Mouse (Mus musculus) forebrain, postnatal 0 days (tissue): ENCODE data around the gene Gm7694. TPM values are rescaled to one million over a fixed set of nuclear protein-coding genes. Genes with fewer than 3 reads are reported as not detected.

ENCODE experiments used
- ATAC-seq: fragments of 200-750 bp; cut with Nextera tagmentation; 2 replicates; pipeline ENCODE4 v1.8.0; 2017; ENCODE audit warnings: mild to moderate bottlenecking, moderate library complexity
- DNase-seq: peaks from one replicate; pipeline ENCODE4 v3.0.0-alpha.2; 2015
- H3K27ac ChIP-seq: fragments of 300-500 bp; sonication (generic); 2 replicates; pipeline ENCODE4 v1.5.1; 2014; ENCODE audit warnings: low read depth, mild to moderate bottlenecking, antibody characterized with exemption, low read length, moderate library complexity, mixed read lengths
- H3K27me3 ChIP-seq: fragments of 300-500 bp; sonication (generic); 2 replicates; pipeline ENCODE4 v1.6.1; 2014; ENCODE audit warnings: mild to moderate bottlenecking, low read length, mixed read lengths; ENCODE audit not compliant: insufficient read depth
- H3K36me3 ChIP-seq: fragments of 300-500 bp; sonication (generic); 2 replicates; pipeline ENCODE4 v1.6.1; 2014; ENCODE audit warnings: mild to moderate bottlenecking, moderate library complexity; ENCODE audit not compliant: insufficient read depth
- H3K4me1 ChIP-seq: fragments of 300-500 bp; sonication (generic); 2 replicates; pipeline ENCODE4 v1.6.1; 2014; ENCODE audit warnings: antibody characterized with exemption; ENCODE audit not compliant: insufficient read depth
- H3K4me2 ChIP-seq: fragments of 300-500 bp; sonication (generic); 2 replicates; pipeline ENCODE4 v1.6.1; 2014; ENCODE audit warnings: low read depth, mild to moderate bottlenecking, moderate library complexity
- H3K4me3 ChIP-seq: fragments of 300-500 bp; sonication (generic); 2 replicates; pipeline ENCODE4 v1.5.1; 2014; ENCODE audit warnings: low read depth, low read length, mixed read lengths
- H3K9ac ChIP-seq: fragments of 300-500 bp; sonication (generic); 2 replicates; pipeline ENCODE4 v1.6.1; 2014; ENCODE audit warnings: mild to moderate bottlenecking
- H3K9me3 ChIP-seq: fragments of 300-500 bp; sonication (generic); 2 replicates; pipeline ENCODE4 v1.6.1; 2016; ENCODE audit warnings: low read length
- CTCF ChIP-seq: sonication (generic); IDR thresholded peaks from 2 replicates; pipeline ENCODE4 v1.5.1; 2016; ENCODE audit warnings: antibody characterized with exemption, control low read depth, low read depth
- WGBS: fragments of 180-500 bp; shearing (Covaris S2); extraction: QIAGEN DNeasy Blood & Tissue Kit; methylation state at CpG from one replicate; pipeline ENCODE4 v1.1.7; 2014; 5-methylcytosine and 5-hydroxymethylcytosine counted together
- polyA plus RNA-seq: library from polyadenylated mRNA; unstranded; fragments of >200 nt; fragmentation: Nextera tagmentation; extraction: Ambion mirVana; gene quantifications from 2 replicates; pipeline ENCODE4 v1.2.1, GENCODE M21; 2015
- total RNA-seq: library from RNA; depleted of rRNA; stranded (reverse); fragments of >200 nt; gene quantifications from 2 replicates; pipeline ENCODE4 v1.2.3, GENCODE M21; 2014

Gm7694 gene
- total and polyA plus RNA-seq, 2 experiments from 2014 or later, result 0.85 to 2.4 TPM

DNA sequence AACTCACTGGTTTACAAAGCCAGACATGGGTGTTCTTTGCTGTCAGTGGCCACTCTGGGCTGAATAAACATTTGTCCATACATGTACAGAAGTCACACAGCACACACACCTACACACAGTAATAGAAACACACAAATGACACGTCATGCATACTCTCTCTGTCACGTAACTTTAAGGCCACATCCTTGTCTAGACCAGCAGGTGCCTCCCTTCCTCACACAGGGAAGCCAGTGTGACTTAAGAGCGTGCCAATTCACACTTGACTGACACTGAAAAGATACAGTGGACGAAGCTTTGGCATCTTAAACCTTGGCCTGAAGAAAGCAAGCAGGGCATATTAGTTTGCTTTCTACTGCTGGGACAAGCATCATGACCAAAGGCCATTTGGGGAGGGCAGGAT lies 26.6 kb upstream of the Gm7694 start:
- no peaks in the 10 kb centered on the region; the same call in 1 of the 2 replicates for H3K36me3 ChIP-seq
- no peak overlapping the region for H3K27ac ChIP-seq
- no peak overlapping the region for H3K4me3 ChIP-seq
- TF ChIP-seq CTCF, result peak; percentile 40
- DNase-seq (no peak), ATAC-seq (no peak)
- no peak overlapping the region for H3K4me2 ChIP-seq
- H3K27me3 ChIP-seq, result no peaks in the 10 kb centered on the region
- 67% methylated on average over 4 of the region's 4 CpGs for WGBS
- no peaks in the 10 kb centered on the region for H3K9me3 ChIP-seq
- H3K4me1 ChIP-seq, result no peaks in the 10 kb centered on the region
- no peak overlapping the region for H3K9ac ChIP-seq

DNA sequence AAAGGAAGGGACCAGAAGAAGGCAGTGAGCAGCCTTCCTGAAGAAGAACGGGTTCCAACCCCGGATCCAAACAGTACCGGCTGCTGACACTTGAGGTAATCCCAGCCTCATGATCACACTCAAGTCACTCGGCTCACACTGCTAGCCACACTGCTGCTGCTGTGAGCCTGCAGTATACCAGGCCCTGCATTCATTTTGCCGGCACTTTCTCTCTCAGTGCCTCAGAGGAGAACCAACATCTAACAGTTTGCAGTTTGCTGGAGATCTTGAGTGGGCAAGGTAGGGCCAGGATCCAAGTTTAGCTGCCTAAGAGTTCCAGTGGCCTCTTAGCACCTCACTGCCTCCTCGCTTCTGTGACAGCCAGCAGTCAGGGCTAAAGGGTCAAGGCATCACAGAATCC lies 25.8 kb upstream of the Gm7694 start:
- 80% methylated on average over 6 of the region's 6 CpGs for WGBS
- H3K9ac ChIP-seq, result no peak overlapping the region
- H3K9me3 ChIP-seq, result no peaks in the 10 kb centered on the region
- H3K27me3 ChIP-seq, result no peaks in the 10 kb centered on the region
- no peak for TF ChIP-seq CTCF
- no peak for ATAC-seq
- DNase-seq, result no peak
- H3K27ac ChIP-seq, result no peak overlapping the region
- no peak overlapping the region for H3K4me3 ChIP-seq
- no peaks in the 10 kb centered on the region for H3K4me1 ChIP-seq
- no peak overlapping the region for H3K4me2 ChIP-seq
- H3K36me3 ChIP-seq, result peaks cover 3% of the 10 kb centered on the region; the same call in 1 of the 2 replicates

DNA sequence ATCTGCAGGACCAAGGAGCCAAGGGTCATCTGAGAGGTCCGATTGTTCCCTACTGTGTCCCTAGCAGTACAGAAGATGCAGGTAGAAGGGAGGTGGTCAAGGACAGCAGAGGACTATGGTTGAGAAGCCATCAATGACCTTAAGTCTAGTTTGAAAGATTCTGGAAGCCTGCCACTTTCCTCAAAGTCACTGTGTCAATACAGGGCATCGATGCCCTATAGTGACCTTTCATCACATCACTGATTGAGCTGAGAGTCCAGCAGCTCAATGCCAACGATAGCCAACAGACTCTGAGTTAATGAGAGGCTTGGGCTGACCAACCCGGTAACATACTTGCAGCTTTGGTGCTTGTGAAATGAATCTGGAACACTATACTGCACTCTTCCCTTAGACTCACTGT lies 19.1 kb upstream of the Gm7694 start:
- 92% methylated on average over 4 of the region's 4 CpGs for WGBS
- Histone ChIP-seq H3K9ac (no peak overlapping the region), H3K4me3 (no peak overlapping the region), H3K27ac (no peak overlapping the region), H3K27me3 (no peaks in the 10 kb centered on the region), H3K4me2 (no peak overlapping the region), H3K4me1 (no peaks in the 10 kb centered on the region), H3K9me3 (no peaks in the 10 kb centered on the region), H3K36me3 (peaks cover 4% of the 10 kb centered on the region; the same call in 1 of the 2 replicates)
- DNase-seq (no peak), ATAC-seq (no peak)
- no peak for TF ChIP-seq CTCF

DNA sequence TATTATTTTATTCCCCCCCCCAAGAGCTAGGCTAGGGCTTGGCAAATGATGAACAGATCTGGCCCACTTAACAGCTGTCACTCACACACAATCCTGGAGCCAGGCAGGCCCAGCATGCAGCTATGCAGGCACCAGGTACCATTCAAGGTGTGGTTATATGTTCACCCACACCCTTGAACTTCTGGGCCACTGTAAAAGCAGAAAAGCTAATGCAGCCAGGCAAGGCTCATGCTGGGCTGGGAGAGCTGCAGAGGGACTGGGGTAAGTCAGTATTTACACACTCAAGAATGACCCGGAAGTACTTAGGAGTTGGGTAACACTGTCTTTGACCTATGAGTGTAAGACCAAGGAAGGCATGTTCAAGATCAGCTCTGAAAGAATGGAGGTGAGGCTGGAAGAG lies 18.2 kb upstream of the Gm7694 start:
- Histone ChIP-seq H3K9ac (no peak overlapping the region), H3K4me1 (no peaks in the 10 kb centered on the region), H3K27ac (no peak overlapping the region), H3K36me3 (peaks cover 10% of the 10 kb centered on the region; the same call in 1 of the 2 replicates), H3K4me3 (no peak overlapping the region), H3K4me2 (no peak overlapping the region), H3K27me3 (no peaks in the 10 kb centered on the region), H3K9me3 (no peaks in the 10 kb centered on the region)
- 95% methylated on average over 1 of the region's 1 CpGs for WGBS
- DNase-seq (no peak), ATAC-seq (no peak)
- TF ChIP-seq CTCF, result no peak

DNA sequence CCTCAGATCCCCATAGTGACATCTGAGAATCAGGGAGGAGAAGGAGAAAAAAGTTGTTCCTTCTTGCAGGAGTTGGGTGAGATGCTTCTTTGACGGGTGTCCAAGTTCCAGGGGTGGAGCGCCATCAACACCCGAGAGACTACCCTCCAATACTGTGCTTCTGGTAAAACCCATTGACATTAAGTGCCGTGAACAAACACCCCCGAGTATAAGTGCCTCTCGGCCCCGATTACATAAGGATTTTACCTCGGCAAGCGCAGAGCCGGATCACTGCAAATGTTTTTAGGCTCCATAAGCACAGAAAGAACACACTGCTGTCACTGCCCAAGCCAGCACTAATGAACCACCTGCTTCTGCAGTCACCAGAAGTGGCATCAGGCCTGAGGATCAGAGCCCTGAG lies 16.9 kb upstream of the Gm7694 start:
- WGBS, result 87% methylated on average over 10 of the region's 10 CpGs
- Histone ChIP-seq H3K4me1 (no peaks in the 10 kb centered on the region), H3K4me2 (no peak overlapping the region), H3K9ac (no peak overlapping the region), H3K4me3 (no peak overlapping the region), H3K9me3 (no peaks in the 10 kb centered on the region), H3K27me3 (no peaks in the 10 kb centered on the region), H3K27ac (no peak overlapping the region), H3K36me3 (peaks cover 18% of the 10 kb centered on the region; the same call in 1 of the 2 replicates)
- DNase-seq, result no peak
- no peak for ATAC-seq
- no peak for TF ChIP-seq CTCF

DNA sequence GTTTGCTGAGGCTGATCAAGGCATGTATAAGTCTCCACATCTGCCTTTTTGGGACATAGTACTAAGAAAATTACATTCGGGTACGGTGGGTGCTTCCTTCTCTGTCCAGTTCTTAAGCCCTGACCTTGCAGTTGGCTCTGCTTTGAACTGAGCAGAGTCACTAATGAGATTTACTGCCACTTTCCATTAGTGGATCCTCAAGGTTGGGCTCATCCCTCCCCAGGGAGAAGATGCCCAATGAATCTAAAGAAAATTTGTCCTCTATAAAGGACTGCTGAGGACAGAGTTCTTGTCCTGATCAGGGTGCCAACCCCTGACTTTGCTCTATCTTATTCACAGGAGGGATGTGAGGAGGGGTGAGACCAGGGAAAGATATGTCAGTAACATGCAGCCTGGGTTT lies 15.9 kb upstream of the Gm7694 start:
- WGBS, result 88% methylated on average over 2 of the region's 2 CpGs
- H3K27me3 ChIP-seq, result no peaks in the 10 kb centered on the region
- no peak for DNase-seq
- no peak for ATAC-seq
- H3K36me3 ChIP-seq, result peaks cover 15% of the 10 kb centered on the region; the same call in 1 of the 2 replicates
- no peak overlapping the region for H3K4me3 ChIP-seq
- TF ChIP-seq CTCF, result no peak
- no peaks in the 10 kb centered on the region for H3K4me1 ChIP-seq
- H3K27ac ChIP-seq, result no peak overlapping the region
- H3K9me3 ChIP-seq, result no peaks in the 10 kb centered on the region
- no peak overlapping the region for H3K4me2 ChIP-seq
- H3K9ac ChIP-seq, result no peak overlapping the region

DNA sequence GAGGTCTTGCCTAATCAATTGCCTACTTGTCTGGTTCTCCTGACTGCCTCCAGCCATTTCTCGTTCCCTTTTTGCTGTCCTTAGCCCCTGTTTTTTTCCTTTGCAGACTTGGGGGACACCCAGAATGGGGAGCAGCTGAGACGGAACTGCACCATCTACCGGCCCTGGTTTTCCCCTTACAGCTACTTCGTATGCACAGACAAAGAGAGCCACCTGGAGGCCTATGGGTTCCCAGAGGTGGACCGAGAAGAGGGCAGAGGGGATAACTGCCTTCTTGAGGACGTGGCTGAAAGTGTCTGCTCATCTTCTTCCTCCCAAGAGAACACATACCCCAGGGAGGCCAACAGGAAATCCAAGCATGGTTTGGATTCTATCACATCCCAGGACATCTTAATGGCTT lies 5.3 kb upstream of the Gm7694 start:
- Histone ChIP-seq H3K27ac (no peak overlapping the region), H3K4me2 (no peak overlapping the region), H3K4me1 (no peaks in the 10 kb centered on the region), H3K9me3 (no peaks in the 10 kb centered on the region), H3K36me3 (no peaks in the 10 kb centered on the region), H3K4me3 (no peak overlapping the region), H3K27me3 (no peaks in the 10 kb centered on the region), H3K9ac (no peak overlapping the region)
- DNase-seq, result no peak
- ATAC-seq, result no peak
- WGBS, result 87% methylated on average over 6 of the region's 6 CpGs
- no peak for TF ChIP-seq CTCF

DNA sequence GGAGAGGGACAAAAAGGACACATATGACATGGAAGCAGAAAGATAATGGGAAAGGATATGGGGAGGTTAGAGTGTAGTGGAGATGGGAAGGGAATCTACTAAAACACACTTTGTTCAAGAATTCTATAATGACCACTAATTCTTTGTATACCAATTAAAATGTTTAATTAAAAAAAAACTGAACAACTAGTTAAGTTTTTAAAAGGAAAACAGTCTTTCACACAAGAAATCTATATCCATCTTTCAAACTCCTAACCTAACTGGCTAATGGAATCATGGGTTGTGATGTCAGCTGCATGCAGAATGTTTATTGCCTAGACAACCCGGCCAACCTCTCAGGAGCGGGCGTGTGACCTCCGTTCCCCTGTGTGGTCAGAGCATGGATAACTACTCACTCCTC lies 2.4 kb upstream of the Gm7694 start, which contains the start of gene Spata46:
Gene Spata46 (plus strand): TSS at position 301 of the 400 bp plus-strand sequence.
- no peaks in the 10 kb centered on the region for H3K9me3 ChIP-seq
- H3K27ac ChIP-seq, result no peak within 1 kb of the TSS
- no peak within 1 kb of the TSS for H3K9ac ChIP-seq
- no peaks in the 10 kb centered on the region for H3K36me3 ChIP-seq
- H3K4me1 ChIP-seq, result no peaks in the 10 kb centered on the region
- H3K27me3 ChIP-seq, result no peaks in the 10 kb centered on the region
- no peak for ATAC-seq
- TF ChIP-seq CTCF, result no peak
- no peak within 1 kb of the TSS for H3K4me3 ChIP-seq
- no peak for DNase-seq
- 91% methylated on average over 4 of the region's 4 CpGs for WGBS
- H3K4me2 ChIP-seq, result no peak within 1 kb of the TSS
